Mouse (Mus musculus) urinary bladder, postnatal 25 days (tissue): ENCODE results near the gene Gm28171.
"Not testable (repeated sequence)": the region's sequence is repeated elsewhere in the genome, so short reads cannot be mapped to it uniquely, and the experiment has no call there.

Experiments
- DNase-seq: peaks from one replicate; pipeline ENCODE4 v3.0.0; 2022; ENCODE audit warnings: low spot score

Gm28171 gene

DNA sequence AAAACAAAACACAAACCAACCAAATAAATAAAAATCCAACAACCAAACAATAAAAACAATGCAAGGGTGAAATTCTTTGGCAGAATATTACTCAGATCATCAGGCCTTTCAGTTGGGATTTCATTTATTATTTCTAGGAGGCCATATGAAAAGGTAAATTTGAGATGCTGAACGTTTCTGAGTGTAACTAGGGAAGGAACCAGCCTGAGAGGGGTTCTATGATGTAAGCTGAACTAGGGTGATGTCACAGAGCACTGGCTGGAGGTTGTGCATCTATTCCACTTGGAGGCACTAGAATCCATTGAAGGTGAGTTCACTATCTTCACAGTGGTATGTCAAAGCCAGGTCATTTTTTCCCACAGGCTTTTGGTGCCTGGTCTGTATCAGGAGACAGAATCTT, at the start of gene Gm28171:
Gm28171 (plus strand) TSS at position 301 of the 400 bp plus-strand sequence.
- not testable (repeated sequence) for DNase-seq
